Mouse (Mus musculus) erythroid progenitor cell, adult 5-6 weeks (primary cell): ENCODE measurements around the gene Tor4a. TPM values are rescaled to one million over a fixed set of nuclear protein-coding genes. Genes with fewer than 3 reads are reported as not detected.

Experiments used
- total RNA-seq, 2 experiments: library from RNA; stranded (forward) in 1 of 2; stranded (reverse) in 1 of 2; fragments of 150-400 nt in 1 of 2; fragments of 186-747, 209-891 nt in 1 of 2; gene quantifications; 2 replicates each; pipeline versions ENCODE4 v1.2.3 to v1.2.4; 2015 to 2017; ENCODE audit warnings: low replicate concordance in 2 of 2

Tor4a gene
- total RNA-seq, 2 experiments from 2014 or later: 0.30 to 5.4 TPM

Other genes starting within 250 kb of the Tor4a start
Only the 30 nearest of the 32 such genes appear.
- gene Mrpl41, start 221.8 kb downstream of the Tor4a start, total RNA-seq (2015; ENCODE audit: low replicate concordance): 31.9 and 38.6 TPM in 2 replicates
- 37.8 and 40.9 TPM in 2 replicates for gene Mrpl41, start 221.8 kb downstream of the Tor4a start, total RNA-seq (2017; ENCODE audit: low replicate concordance)
- gene Pnpla7, start 220.9 kb downstream of the Tor4a start, total RNA-seq (2015; ENCODE audit: low replicate concordance): 37.3 and 37.8 TPM in 2 replicates
- gene Pnpla7, start 220.9 kb downstream of the Tor4a start, total RNA-seq (2017; ENCODE audit: low replicate concordance): 30.0 and 37.0 TPM in 2 replicates
- gene Nsmf, start 142.5 kb downstream of the Tor4a start, total RNA-seq (2015; ENCODE audit: low replicate concordance): 1.8 and 2.5 TPM in 2 replicates
- 2.1 and 3.9 TPM in 2 replicates for gene Nsmf, start 142.5 kb downstream of the Tor4a start, total RNA-seq (2017; ENCODE audit: low replicate concordance)
- gene Entpd8, start 116.6 kb downstream of the Tor4a start, total RNA-seq (2015; ENCODE audit: low replicate concordance): not detected in 2 replicates
- gene Entpd8, start 116.6 kb downstream of the Tor4a start, total RNA-seq (2017; ENCODE audit: low replicate concordance): not detected in 2 replicates
- gene Noxa1, start 101.7 kb downstream of the Tor4a start, total RNA-seq (2015; ENCODE audit: low replicate concordance): not detected in 2 replicates
- gene Noxa1, start 101.7 kb downstream of the Tor4a start, total RNA-seq (2017; ENCODE audit: low replicate concordance): not detected in 2 replicates
- 0.42 TPM in 1 of 2 replicates, not detected in the other for gene Nrarp, start 16.1 kb downstream of the Tor4a start, total RNA-seq (2015; ENCODE audit: low replicate concordance)
- 0.64 and 3.0 TPM in 2 replicates for gene Nrarp, start 16.1 kb downstream of the Tor4a start, total RNA-seq (2017; ENCODE audit: low replicate concordance)
- 13.0 and 34.4 TPM in 2 replicates for gene Nelfb, start 14.6 kb upstream of the Tor4a start, total RNA-seq (2015; ENCODE audit: low replicate concordance)
- 15.2 and 29.9 TPM in 2 replicates for gene Nelfb, start 14.6 kb upstream of the Tor4a start, total RNA-seq (2017; ENCODE audit: low replicate concordance)
- gene Stpg3, start 17.8 kb upstream of the Tor4a start, total RNA-seq (2015; ENCODE audit: low replicate concordance): not detected in 2 replicates
- not detected in 2 replicates for gene Stpg3, start 17.8 kb upstream of the Tor4a start, total RNA-seq (2017; ENCODE audit: low replicate concordance)
- not detected in 2 replicates for gene Fam166a, start 21.9 kb upstream of the Tor4a start, total RNA-seq (2015; ENCODE audit: low replicate concordance)
- gene Fam166a, start 21.9 kb upstream of the Tor4a start, total RNA-seq (2017; ENCODE audit: low replicate concordance): not detected in 2 replicates
- gene Tubb4b, start 27.8 kb upstream of the Tor4a start, total RNA-seq (2015; ENCODE audit: low replicate concordance): 940 and 950 TPM in 2 replicates
- 826 and 920 TPM in 2 replicates for gene Tubb4b, start 27.8 kb upstream of the Tor4a start, total RNA-seq (2017; ENCODE audit: low replicate concordance)
- gene Slc34a3, start 37.5 kb upstream of the Tor4a start, total RNA-seq (2015; ENCODE audit: low replicate concordance): not detected in 2 replicates
- not detected in 2 replicates for gene Slc34a3, start 37.5 kb upstream of the Tor4a start, total RNA-seq (2017; ENCODE audit: low replicate concordance)
- not detected in 2 replicates for gene Rnf224, start 39.9 kb upstream of the Tor4a start, total RNA-seq (2015; ENCODE audit: low replicate concordance)
- gene Rnf224, start 39.9 kb upstream of the Tor4a start, total RNA-seq (2017; ENCODE audit: low replicate concordance): not detected in 2 replicates
- gene Rnf208, start 45.4 kb upstream of the Tor4a start, total RNA-seq (2015; ENCODE audit: low replicate concordance): not detected in 2 replicates
- gene Rnf208, start 45.4 kb upstream of the Tor4a start, total RNA-seq (2017; ENCODE audit: low replicate concordance): not detected in 2 replicates
- gene Cysrt1, start 45.6 kb upstream of the Tor4a start, total RNA-seq (2015; ENCODE audit: low replicate concordance): not detected in 2 replicates
- not detected in 2 replicates for gene Cysrt1, start 45.6 kb upstream of the Tor4a start, total RNA-seq (2017; ENCODE audit: low replicate concordance)
- gene AL732309.1, start 50.0 kb upstream of the Tor4a start, total RNA-seq (2015; ENCODE audit: low replicate concordance): 4.0 and 4.6 TPM in 2 replicates
- gene AL732309.1, start 50.0 kb upstream of the Tor4a start, total RNA-seq (2017; ENCODE audit: low replicate concordance): not detected in 2 replicates
- gene Tmem203, start 58.6 kb upstream of the Tor4a start, total RNA-seq (2015; ENCODE audit: low replicate concordance): 11.9 and 18.9 TPM in 2 replicates
- gene Tmem203, start 58.6 kb upstream of the Tor4a start, total RNA-seq (2017; ENCODE audit: low replicate concordance): 1.8 and 8.5 TPM in 2 replicates
- 1.1 TPM in 1 of 2 replicates, not detected in the other for gene Tprn, start 65.7 kb upstream of the Tor4a start, total RNA-seq (2015; ENCODE audit: low replicate concordance)
- gene Tprn, start 65.7 kb upstream of the Tor4a start, total RNA-seq (2017; ENCODE audit: low replicate concordance): 1.0 and 2.2 TPM in 2 replicates
- 114 and 128 TPM in 2 replicates for gene Ssna1, start 75.6 kb upstream of the Tor4a start, total RNA-seq (2015; ENCODE audit: low replicate concordance)
- 46.2 and 81.0 TPM in 2 replicates for gene Ssna1, start 75.6 kb upstream of the Tor4a start, total RNA-seq (2017; ENCODE audit: low replicate concordance)
- 34.6 and 55.8 TPM in 2 replicates for gene Anapc2, start 75.6 kb upstream of the Tor4a start, total RNA-seq (2015; ENCODE audit: low replicate concordance)
- gene Anapc2, start 75.6 kb upstream of the Tor4a start, total RNA-seq (2017; ENCODE audit: low replicate concordance): 29.7 and 40.0 TPM in 2 replicates
- not detected in 2 replicates for gene Tmem210, start 91.3 kb upstream of the Tor4a start, total RNA-seq (2015; ENCODE audit: low replicate concordance)
- not detected in 2 replicates for gene Tmem210, start 91.3 kb upstream of the Tor4a start, total RNA-seq (2017; ENCODE audit: low replicate concordance)
- gene Lrrc26, start 93.0 kb upstream of the Tor4a start, total RNA-seq (2015; ENCODE audit: low replicate concordance): not detected in 2 replicates
- gene Lrrc26, start 93.0 kb upstream of the Tor4a start, total RNA-seq (2017; ENCODE audit: low replicate concordance): not detected in 2 replicates
- not detected in 2 replicates for gene Grin1, start 122.3 kb upstream of the Tor4a start, total RNA-seq (2015; ENCODE audit: low replicate concordance)
- not detected in 2 replicates for gene Grin1, start 122.3 kb upstream of the Tor4a start, total RNA-seq (2017; ENCODE audit: low replicate concordance)
- gene Man1b1, start 135.5 kb upstream of the Tor4a start, total RNA-seq (2015; ENCODE audit: low replicate concordance): 20.9 and 40.2 TPM in 2 replicates
- 34.1 and 51.6 TPM in 2 replicates for gene Man1b1, start 135.5 kb upstream of the Tor4a start, total RNA-seq (2017; ENCODE audit: low replicate concordance)
- gene Dpp7, start 159.5 kb upstream of the Tor4a start, total RNA-seq (2015; ENCODE audit: low replicate concordance): 4.7 TPM in 1 of 2 replicates, not detected in the other
- 0.68 and 6.2 TPM in 2 replicates for gene Dpp7, start 159.5 kb upstream of the Tor4a start, total RNA-seq (2017; ENCODE audit: low replicate concordance)
- 8.8 and 13.3 TPM in 2 replicates for gene Uap1l1, start 168.8 kb upstream of the Tor4a start, total RNA-seq (2015; ENCODE audit: low replicate concordance)
- 0.30 and 2.7 TPM in 2 replicates for gene Uap1l1, start 168.8 kb upstream of the Tor4a start, total RNA-seq (2017; ENCODE audit: low replicate concordance)
- 5.9 and 10.1 TPM in 2 replicates for gene Sapcd2, start 175.4 kb upstream of the Tor4a start, total RNA-seq (2015; ENCODE audit: low replicate concordance)
- 7.8 and 9.6 TPM in 2 replicates for gene Sapcd2, start 175.4 kb upstream of the Tor4a start, total RNA-seq (2017; ENCODE audit: low replicate concordance)
- gene Entpd2, start 199.0 kb upstream of the Tor4a start, total RNA-seq (2015; ENCODE audit: low replicate concordance): not detected in 2 replicates
- gene Entpd2, start 199.0 kb upstream of the Tor4a start, total RNA-seq (2017; ENCODE audit: low replicate concordance): not detected in 2 replicates
- not detected in 2 replicates for gene Npdc1, start 202.5 kb upstream of the Tor4a start, total RNA-seq (2015; ENCODE audit: low replicate concordance)
- not detected in 2 replicates for gene Npdc1, start 202.5 kb upstream of the Tor4a start, total RNA-seq (2017; ENCODE audit: low replicate concordance)
- 4.3 TPM in 1 of 2 replicates, not detected in the other for gene Fut7, start 226.4 kb upstream of the Tor4a start, total RNA-seq (2015; ENCODE audit: low replicate concordance)
- gene Fut7, start 226.4 kb upstream of the Tor4a start, total RNA-seq (2017; ENCODE audit: low replicate concordance): 0.77 TPM in 1 of 2 replicates, not detected in the other
- 5.0 and 5.8 TPM in 2 replicates for gene Abca2, start 231.8 kb upstream of the Tor4a start, total RNA-seq (2015; ENCODE audit: low replicate concordance)
- gene Abca2, start 231.8 kb upstream of the Tor4a start, total RNA-seq (2017; ENCODE audit: low replicate concordance): 1.3 and 2.4 TPM in 2 replicates